Mouse (Mus musculus): ENCODE results near the gene Hp. TPM values are rescaled to one million over a fixed set of nuclear protein-coding genes. Genes with fewer than 3 reads are reported as not detected.

Hp gene
- polyA plus RNA-seq (2012; rRNA removed): 1.2 and 1.4 TPM in 2 replicates

DNA sequence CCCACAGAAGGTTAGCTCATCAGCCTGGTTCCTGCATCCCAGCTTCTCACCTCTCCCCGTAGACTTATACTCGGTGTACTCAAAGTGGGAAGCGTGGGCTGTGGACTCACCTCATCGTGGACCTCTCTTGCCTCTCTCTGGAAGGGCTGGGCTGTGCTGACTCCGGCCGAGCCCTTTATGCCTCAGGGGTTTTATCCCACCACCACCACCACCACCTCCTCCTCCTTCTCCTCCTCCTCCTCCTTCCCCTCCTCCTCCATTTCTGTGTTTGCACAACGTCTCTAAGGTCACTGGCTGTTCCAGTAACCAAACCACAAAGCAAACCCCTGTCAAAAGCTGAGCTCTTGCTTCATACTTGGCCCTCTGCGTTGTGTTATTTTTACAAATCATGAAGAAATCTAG, at the start of gene Hp:
Gene Hp, minus strand, starts transcription at position 273 of the 402 bp plus-strand sequence.

DNA sequence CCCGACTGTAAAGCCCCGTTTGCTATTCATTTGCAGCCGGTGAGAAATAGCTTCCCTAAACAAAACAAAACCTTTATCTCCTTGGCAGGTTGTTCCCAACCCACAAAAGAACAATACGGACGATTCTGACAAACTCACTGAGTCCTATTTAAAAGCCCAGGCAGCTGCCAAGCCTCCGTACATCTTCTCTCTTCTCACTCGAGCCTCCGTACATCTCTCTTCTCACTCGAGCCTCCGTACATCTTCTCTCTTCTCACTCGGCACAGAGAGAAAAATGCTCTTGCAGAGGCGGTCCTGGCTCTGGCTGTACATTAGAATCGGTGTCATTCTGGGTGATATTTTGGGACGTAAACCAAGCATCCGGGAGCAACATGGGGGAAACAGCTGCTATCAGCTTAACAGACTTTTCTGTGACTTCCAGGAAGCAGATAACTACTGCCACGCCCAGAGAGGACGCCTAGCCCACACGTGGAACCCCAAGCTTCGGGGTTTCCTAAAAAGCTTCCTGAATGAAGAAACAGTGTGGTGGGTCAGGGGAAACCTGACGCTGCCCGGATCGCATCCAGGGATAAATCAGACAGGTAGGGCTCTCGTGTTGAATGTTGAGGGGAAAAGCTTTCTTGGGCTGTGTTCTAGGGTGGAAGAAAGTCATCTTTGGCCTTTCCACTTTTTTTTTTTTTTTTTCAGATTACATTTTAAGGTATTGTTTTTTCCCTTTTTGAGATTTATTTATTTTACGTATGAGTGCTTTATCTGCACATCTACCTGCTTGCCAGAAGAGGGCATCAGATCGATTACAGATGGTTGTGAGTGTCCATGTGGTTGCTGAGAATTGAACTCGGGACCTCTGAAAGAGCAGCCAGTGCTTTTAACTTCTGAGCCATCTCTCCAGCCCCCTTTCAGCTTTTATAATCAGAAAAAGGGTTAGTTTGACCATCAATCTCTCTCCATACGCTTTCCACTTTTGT, 35.6 kb upstream of the Hp start, which contains the start of gene Pkd1l3:
Gene Pkd1l3, plus strand, starts transcription at position 275 of the 968 bp plus-strand sequence.

DNA sequence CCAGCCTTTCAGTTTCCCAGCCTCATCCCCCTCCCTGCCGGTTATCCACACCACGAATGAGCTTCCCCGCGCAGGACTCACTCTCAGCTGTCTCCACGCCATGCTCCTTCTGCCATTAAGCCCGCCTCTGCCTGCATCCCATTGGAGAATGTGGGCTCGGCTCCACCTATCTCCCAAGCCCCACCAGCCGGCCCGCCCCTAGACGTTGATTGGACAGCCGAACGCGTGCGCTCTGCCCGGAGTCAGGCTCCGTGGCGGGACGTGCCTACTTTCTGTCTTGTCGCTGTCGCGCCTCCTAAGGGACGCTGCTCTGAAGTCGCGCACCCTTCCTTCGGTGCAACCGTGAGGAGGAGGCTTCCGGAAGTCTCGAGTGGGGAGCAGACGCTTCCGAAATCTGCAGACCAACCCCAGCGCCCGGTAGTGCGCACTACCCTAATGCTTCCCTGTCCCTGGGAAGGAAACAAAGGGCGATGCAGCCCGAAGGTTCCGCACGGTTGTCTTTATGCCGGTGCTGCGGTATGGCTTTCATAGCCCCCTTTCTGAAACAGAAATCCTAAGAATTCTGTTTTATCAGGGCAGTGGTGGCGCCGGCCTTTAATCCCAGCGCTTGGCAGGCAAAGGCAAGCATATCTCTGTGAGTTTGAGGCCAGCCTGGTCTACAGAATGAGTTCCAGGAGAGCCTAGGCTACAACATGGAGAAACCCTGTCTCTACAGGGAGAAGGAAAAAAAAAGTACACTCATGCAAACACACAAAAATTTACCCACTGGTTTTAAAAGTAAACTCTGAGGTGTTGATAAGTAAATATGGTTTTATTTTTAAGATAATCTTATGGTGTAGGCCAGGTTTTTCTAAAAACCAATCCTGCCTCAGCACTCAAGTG, 29.5 kb upstream of the Hp start, which contains the start of gene Dhodh:
Gene Dhodh, minus strand, starts transcription at position 403 of the 882 bp plus-strand sequence.

DNA sequence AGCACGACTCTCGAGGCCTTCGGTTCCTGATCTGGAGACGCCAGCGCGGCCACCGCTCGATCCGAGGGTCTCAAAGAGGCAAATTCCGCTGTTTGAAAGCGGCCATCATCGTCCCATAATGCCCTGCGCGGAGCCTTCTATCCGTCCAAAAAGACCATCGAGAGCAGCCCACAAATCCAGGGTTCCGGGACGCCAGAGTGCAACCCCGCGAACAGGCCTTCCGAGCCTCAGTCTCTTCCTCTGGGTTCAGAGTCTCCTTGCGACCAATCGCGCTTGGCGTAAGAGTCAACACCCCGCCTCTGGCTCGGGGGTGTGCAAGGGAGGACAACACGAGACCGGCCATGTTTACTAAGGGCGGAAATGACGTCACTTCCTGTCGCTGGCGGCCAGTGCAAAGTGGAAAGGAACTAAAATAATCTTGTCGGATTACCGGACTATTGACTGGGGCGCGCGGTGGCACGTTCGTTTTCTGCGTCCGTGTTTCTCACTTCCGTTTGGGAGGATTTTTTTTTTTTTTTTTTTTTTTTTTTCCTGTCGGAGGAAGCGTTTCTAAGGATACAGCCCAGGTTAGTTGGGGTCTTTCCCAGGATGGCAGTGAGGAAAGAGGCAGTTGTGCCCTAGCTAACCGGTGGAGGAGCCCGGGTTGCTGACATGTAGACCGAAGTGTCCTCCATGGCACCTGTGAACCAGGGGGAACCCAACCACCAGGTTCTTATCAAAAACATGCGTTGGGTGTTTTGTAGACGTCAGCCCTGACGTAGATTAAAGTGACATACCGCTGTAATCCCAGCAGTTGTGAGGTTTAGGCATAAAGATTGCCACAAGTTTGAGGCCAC, 13.3 kb downstream of the Hp start, which contains the start of the genes Dhx38 and Txnl4b:
Gene Dhx38, minus strand, starts transcription at position 364 of the 836 bp plus-strand sequence.
Gene Txnl4b, plus strand, starts transcription at position 395 of the 836 bp plus-strand sequence.

Other genes with a start within 250 kb of the Hp start
- 1.8 and 3.9 TPM in 2 replicates for gene Pmfbp1, start 85.1 kb downstream of the Hp start, polyA plus RNA-seq (2012; rRNA removed)
- 32.3 and 33.3 TPM in 2 replicates for gene Dhx38, start 13.3 kb downstream of the Hp start, polyA plus RNA-seq (2012; rRNA removed)
- 6.9 and 7.0 TPM in 2 replicates for gene Txnl4b, start 13.3 kb downstream of the Hp start, polyA plus RNA-seq (2012; rRNA removed)
- gene Dhodh, start 29.5 kb upstream of the Hp start, polyA plus RNA-seq (2012; rRNA removed): 31.5 and 46.4 TPM in 2 replicates
- 0.25 and 0.31 TPM in 2 replicates for gene Pkd1l3, start 35.3 kb upstream of the Hp start, polyA plus RNA-seq (2012; rRNA removed)
- 123 and 134 TPM in 2 replicates for gene Ist1, start 114.1 kb upstream of the Hp start, polyA plus RNA-seq (2012; rRNA removed)
- gene Zfp821, start 126.4 kb upstream of the Hp start, polyA plus RNA-seq (2012; rRNA removed): 63.6 and 78.5 TPM in 2 replicates
- gene Atxn1l, start 158.6 kb upstream of the Hp start, polyA plus RNA-seq (2012; rRNA removed): 11.6 and 15.3 TPM in 2 replicates
- 51.5 and 76.0 TPM in 2 replicates for gene Ap1g1, start 199.4 kb upstream of the Hp start, polyA plus RNA-seq (2012; rRNA removed)

Data from central nervous system, embryonic 11.5 days (tissue).